8 mouse cellular contexts compared by ENCODE assay signal in genomic region chr19:58859357-58859756, GRCm38 (mm10).
A peak's percentile ranks its signal among the peaks of the same experiment; 100 is the strongest.
DNase-seq lines count a peak whose midpoint lies in the region; ATAC-seq and TF ChIP-seq lines count a peak whose summit lies in the region.
"Had no signal": no experiment of that assay in that cellular context is flagged by ENCODE, and none has a peak within 500 bp of the region (broad histone marks: within the 10 kb centered on the region; RNA-seq: fewer than 3 reads in every experiment).

No protein-coding gene starts in this region.

- TF ChIP-seq EP300 in liver, postnatal 0 days (IDR thresholded peaks at IDR 0.05; ENCODE audit: low read depth) = no peak

- H3K4me2 ChIP-seq in liver, embryonic 11.5 days = peak overlapping the region; percentile 73
- no peak overlapping the region for H3K4me2 ChIP-seq in liver, postnatal 0 days (ENCODE audit: low read depth, low read length)
- peak overlapping the region; percentile 91 for H3K4me2 ChIP-seq in embryonic facial prominence, embryonic 14.5 days (ENCODE audit: low read depth, low read length)
- H3K4me2 ChIP-seq in hindbrain, embryonic 16.5 days (ENCODE audit: low read length) = peak overlapping the region; percentile 84
- H3K4me2 ChIP-seq in neural tube, embryonic 15.5 days = peak overlapping the region; percentile 89

- H3K36me3 ChIP-seq in liver, embryonic 11.5 days (ENCODE audit: control insufficient read depth, insufficient read depth, low read length) = no peaks in the 10 kb centered on the region
- H3K36me3 ChIP-seq in liver, postnatal 0 days (replicated peaks; ENCODE audit: insufficient read depth, low read length) = no peaks in the 10 kb centered on the region
- H3K36me3 ChIP-seq in embryonic facial prominence, embryonic 14.5 days (ENCODE audit: control insufficient read depth, insufficient read depth, low read length) = no peaks in the 10 kb centered on the region
- H3K36me3 ChIP-seq in hindbrain, embryonic 16.5 days (ENCODE audit: control insufficient read depth, insufficient read depth, low read length) = no peaks in the 10 kb centered on the region
- no peaks in the 10 kb centered on the region for H3K36me3 ChIP-seq in neural tube, embryonic 15.5 days

- no peak for TF ChIP-seq CTCF in liver, postnatal 0 days (IDR thresholded peaks at IDR 0.05; ENCODE audit: low read depth)

- DNase-seq in liver, embryonic 11.5 days (ENCODE audit: low spot score) = no peak
- no peak for DNase-seq in liver, postnatal 0 days
- no peak for DNase-seq in embryonic facial prominence, embryonic 14.5 days (ENCODE audit: low spot score)
- DNase-seq in yolk sac, embryonic 10.5 days (ENCODE audit: low spot score) = no peak
- DNase-seq: right cerebral cortex, adult 18-20 months had no signal

- 17% methylated on average over 6 of the region's 6 CpGs for WGBS in liver, embryonic 11.5 days
- WGBS in liver, postnatal 0 days (ENCODE audit: insufficient replicate concordance) = 27% methylated on average over 6 of the region's 6 CpGs
- WGBS in embryonic facial prominence, embryonic 14.5 days = 26% methylated on average over 6 of the region's 6 CpGs
- WGBS in hindbrain, embryonic 16.5 days = 12% methylated on average over 6 of the region's 6 CpGs
- 8% methylated on average over 6 of the region's 6 CpGs for WGBS in neural tube, embryonic 15.5 days

- H3K4me3 ChIP-seq in liver, embryonic 11.5 days (ENCODE audit: low read depth, low read length) = no peak overlapping the region
- no peak overlapping the region for H3K4me3 ChIP-seq in liver, postnatal 0 days (ENCODE audit: low read depth, low read length)
- H3K4me3 ChIP-seq in embryonic facial prominence, embryonic 14.5 days (ENCODE audit: low read depth, low read length) = peak overlapping the region; percentile 53
- H3K4me3 ChIP-seq in hindbrain, embryonic 16.5 days (ENCODE audit: low read length) = peak overlapping the region; percentile 70
- peak overlapping the region; percentile 74 for H3K4me3 ChIP-seq in neural tube, embryonic 15.5 days (replicated peaks)

- no peak for ATAC-seq in liver, embryonic 11.5 days (replicated peaks; ENCODE audit: low FRiP score)
- ATAC-seq in liver, postnatal 0 days = no peak
- no peak for ATAC-seq in embryonic facial prominence, embryonic 14.5 days (ENCODE audit: low read depth)
- peak; percentile 29 for ATAC-seq in hindbrain, embryonic 16.5 days
- peak; percentile 45; the same call in 1 of the 2 replicates for ATAC-seq in neural tube, embryonic 15.5 days (ENCODE audit: low FRiP score)
- no peak for ATAC-seq in frontal cortex, adult (ENCODE audit: low TSS enrichment)

- H3K9me3 ChIP-seq in liver, embryonic 11.5 days (ENCODE audit: control insufficient read depth, low read length) = no peaks in the 10 kb centered on the region
- H3K9me3 ChIP-seq in liver, postnatal 0 days (ENCODE audit: low read length) = no peaks in the 10 kb centered on the region
- no peaks in the 10 kb centered on the region for H3K9me3 ChIP-seq in embryonic facial prominence, embryonic 14.5 days (ENCODE audit: control insufficient read depth, low read length)
- no peaks in the 10 kb centered on the region for H3K9me3 ChIP-seq in hindbrain, embryonic 16.5 days (ENCODE audit: control insufficient read depth, low read length)
- no peaks in the 10 kb centered on the region for H3K9me3 ChIP-seq in neural tube, embryonic 15.5 days (replicated peaks)

- H3K27me3 ChIP-seq in liver, embryonic 11.5 days (replicated peaks; ENCODE audit: control insufficient read depth, insufficient read depth, low read length) = peaks cover 17% of the 10 kb centered on the region
- H3K27me3 ChIP-seq in liver, postnatal 0 days (ENCODE audit: insufficient read depth, low read length) = peaks cover 21% of the 10 kb centered on the region
- no peaks in the 10 kb centered on the region; the same call in 1 of the 2 replicates for H3K27me3 ChIP-seq in embryonic facial prominence, embryonic 14.5 days (replicated peaks; ENCODE audit: control insufficient read depth, insufficient read depth, low read length)
- H3K27me3 ChIP-seq in hindbrain, embryonic 16.5 days (replicated peaks; ENCODE audit: control insufficient read depth, insufficient read depth, low read length) = no peaks in the 10 kb centered on the region
- no peaks in the 10 kb centered on the region for H3K27me3 ChIP-seq in neural tube, embryonic 15.5 days (replicated peaks)

- no peak overlapping the region for H3K27ac ChIP-seq in liver, embryonic 11.5 days (ENCODE audit: low read depth, low read length)
- no peak overlapping the region for H3K27ac ChIP-seq in liver, postnatal 0 days (ENCODE audit: low read depth)
- H3K27ac ChIP-seq in embryonic facial prominence, embryonic 14.5 days (replicated peaks; ENCODE audit: low read depth, low read length) = no peak overlapping the region
- peak overlapping the region; percentile 74 for H3K27ac ChIP-seq in hindbrain, embryonic 16.5 days (ENCODE audit: low read depth, low read length)
- peak overlapping the region; percentile 86 for H3K27ac ChIP-seq in neural tube, embryonic 15.5 days (replicated peaks)

- peaks cover 5% of the 10 kb centered on the region for H3K4me1 ChIP-seq in liver, embryonic 11.5 days (replicated peaks; ENCODE audit: control insufficient read depth, insufficient read depth, low read length)
- H3K4me1 ChIP-seq in liver, postnatal 0 days (ENCODE audit: insufficient read depth) = peaks cover 17% of the 10 kb centered on the region; the same call in 1 of the 2 replicates
- H3K4me1 ChIP-seq in embryonic facial prominence, embryonic 14.5 days (ENCODE audit: control insufficient read depth, insufficient read depth, low read length) = peaks cover 12% of the 10 kb centered on the region; the same call in 1 of the 2 replicates
- peaks cover 7% of the 10 kb centered on the region for H3K4me1 ChIP-seq in hindbrain, embryonic 16.5 days (ENCODE audit: control insufficient read depth, insufficient read depth, low read depth, low read length)
- peaks cover 50% of the 10 kb centered on the region for H3K4me1 ChIP-seq in neural tube, embryonic 15.5 days

- no peak overlapping the region for H3K9ac ChIP-seq in liver, embryonic 11.5 days (ENCODE audit: low read depth, low read length)
- H3K9ac ChIP-seq in liver, postnatal 0 days (replicated peaks) = no peak overlapping the region
- 0 out of 2 replicates have a peak overlapping the region, but pooled peaks have one; percentile 40 for H3K9ac ChIP-seq in embryonic facial prominence, embryonic 14.5 days (ENCODE audit: low read depth, low read length)
- H3K9ac ChIP-seq in hindbrain, embryonic 16.5 days (ENCODE audit: low read depth, low read length) = peak overlapping the region; percentile 78
- H3K9ac ChIP-seq in neural tube, embryonic 15.5 days (replicated peaks) = peak overlapping the region; percentile 80

Comparison
In these comparisons a context has a peak if more than half of its experiments do, and no peak if none do; other contexts are left out.
1. ATAC-seq: peak in hindbrain, embryonic 16.5 days (single experiment) and neural tube, embryonic 15.5 days (single experiment); none in liver, embryonic 11.5 days (single experiment), liver, postnatal 0 days (single experiment), embryonic facial prominence, embryonic 14.5 days (single experiment) and frontal cortex, adult (single experiment).
2. H3K27ac ChIP-seq: peak in hindbrain, embryonic 16.5 days (single experiment) and neural tube, embryonic 15.5 days (single experiment); none in liver, embryonic 11.5 days (single experiment), liver, postnatal 0 days (single experiment) and embryonic facial prominence, embryonic 14.5 days (single experiment).
3. H3K4me3 ChIP-seq: peak in embryonic facial prominence, embryonic 14.5 days (single experiment), hindbrain, embryonic 16.5 days (single experiment) and neural tube, embryonic 15.5 days (single experiment); none in liver, embryonic 11.5 days (single experiment) and liver, postnatal 0 days (single experiment).
4. H3K9ac ChIP-seq: peak in embryonic facial prominence, embryonic 14.5 days (single experiment), hindbrain, embryonic 16.5 days (single experiment) and neural tube, embryonic 15.5 days (single experiment); none in liver, embryonic 11.5 days (single experiment) and liver, postnatal 0 days (single experiment).